Mouse (Mus musculus) C2C12 (cell line): ENCODE measurements around the gene Ctsl.

Source experiments
- CEBPB ChIP-seq: IDR thresholded peaks from one replicate; pipeline ENCODE4 v1.6.1; 2011; ENCODE audit warnings: low read depth, mild to moderate bottlenecking, control low read depth, moderate library complexity
- CTCF ChIP-seq: IDR thresholded peaks from one replicate; pipeline ENCODE4 v1.5.1; 2011; ENCODE audit not compliant: control insufficient read depth, insufficient read depth, insufficient read length
- FOSL1 ChIP-seq: IDR thresholded peaks from one replicate; pipeline ENCODE4 v1.8.0; 2011; ENCODE audit warnings: mild to moderate bottlenecking, low read length; ENCODE audit not compliant: poor library complexity, insufficient read depth, severe bottlenecking
- MAX ChIP-seq: IDR thresholded peaks from one replicate; pipeline ENCODE4 v1.6.1; 2011; ENCODE audit warnings: mild to moderate bottlenecking, control low read depth
- MYOD1 ChIP-seq: IDR thresholded peaks from one replicate; pipeline ENCODE4 v1.6.1; 2011; ENCODE audit warnings: low read depth; ENCODE audit not compliant: control insufficient read depth, insufficient read length
- MYOG ChIP-seq: IDR thresholded peaks from one replicate; pipeline ENCODE4 v1.6.1; 2011; ENCODE audit not compliant: control insufficient read depth, insufficient read length; ENCODE audit errors: extremely low read depth
- USF1 ChIP-seq: IDR thresholded peaks from one replicate; pipeline ENCODE4 v1.6.1; 2011; ENCODE audit warnings: low read depth, mild to moderate bottlenecking, control low read depth, moderate library complexity

GRCm38 (mm10) chr13:64344082-64344501, 26.6 kb downstream of the Ctsl start:
- TF ChIP-seq CTCF (no peak), MYOG (no peak), CEBPB (no peak), USF1 (no peak), MAX (no peak), FOSL1 (no peak), MYOD1 (no peak)
